Mouse (Mus musculus): ENCODE data around the gene Cd5l.

The Cd5l gene

DNA sequence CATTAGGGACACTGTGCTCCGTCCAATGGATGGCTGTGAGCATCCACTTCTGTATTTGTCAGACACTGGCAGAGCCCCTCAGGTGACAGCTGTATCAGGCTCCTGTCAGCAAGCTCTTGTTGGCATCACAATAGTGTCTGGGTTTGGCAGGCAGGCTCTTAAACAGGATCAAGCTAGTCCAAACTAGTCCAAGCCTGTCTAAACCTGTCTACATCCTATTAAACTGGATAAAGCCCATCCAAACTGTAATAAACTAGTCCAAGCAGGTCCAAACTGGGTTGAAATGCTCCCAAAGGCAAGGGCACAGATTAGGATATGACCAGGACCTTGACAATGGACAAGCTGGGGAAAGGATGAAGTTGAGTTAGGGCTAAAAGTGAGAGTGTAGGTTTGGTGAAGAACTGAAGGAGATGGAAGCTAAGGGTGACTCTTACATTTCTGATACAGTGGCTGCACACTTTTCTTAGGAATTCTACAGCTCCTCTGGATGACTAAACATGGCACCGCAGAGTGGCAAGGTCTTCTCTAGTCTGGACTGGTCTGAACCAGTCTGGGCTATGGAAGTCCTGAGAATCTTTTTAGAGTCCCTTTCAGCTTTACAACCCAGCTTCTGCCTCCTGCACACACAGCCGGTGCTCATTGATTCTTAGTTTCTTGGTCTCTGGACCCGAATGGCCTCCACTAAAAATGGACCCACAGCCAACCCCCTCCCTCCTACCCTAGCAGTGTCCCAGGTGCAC lies 51.7 kb downstream of the Cd5l start:
- DNase-seq: no peak

GRCm38 (mm10) chr3:87410605-87411004 lies 52.9 kb downstream of the Cd5l start:
- DNase-seq: no peak

- DNase-seq: peak; percentile 37
Observed at GRCm38 (mm10) chr3:87411150-87411549, 53.5 kb downstream of the Cd5l start.

GRCm38 (mm10) chr3:87420645-87421044 lies 63.0 kb downstream of the Cd5l start:
- no peak for DNase-seq
